Mouse (Mus musculus): Measurements from ENCODE around the gene Trim65.

GRCm38 (mm10) chr11:116079511-116079910, 51.4 kb downstream of the Trim65 start:
- TF ChIP-seq CTCF (IDR thresholded peaks at IDR 0.05) = no peak
- no peak for TF ChIP-seq EP300 (IDR thresholded peaks at IDR 0.05)
